Mouse (Mus musculus) CD4-positive, CD25-positive, alpha-beta regulatory T cell, adult 4 months (primary cell): ENCODE measurements around the gene Fam186a. TPM values are rescaled to one million over a fixed set of nuclear protein-coding genes. Genes with fewer than 3 reads are reported as not detected.
"Not testable (repeated sequence)": the region's sequence is repeated elsewhere in the genome, so short reads cannot be mapped to it uniquely, and the experiment has no call there.

Source experiments
- ATAC-seq: one replicate; pipeline ENCODE4 v1.8.0; 2017
- polyA plus RNA-seq, 2 experiments: library from polyadenylated mRNA; unstranded; fragments of 100-300 nt; shearing (Covaris generic); gene quantifications; one replicate each; pipeline ENCODE4 v1.2.1; 2017

The Fam186a gene
- polyA plus RNA-seq, 2 experiments from 2014 or later, result not detected

DNA sequence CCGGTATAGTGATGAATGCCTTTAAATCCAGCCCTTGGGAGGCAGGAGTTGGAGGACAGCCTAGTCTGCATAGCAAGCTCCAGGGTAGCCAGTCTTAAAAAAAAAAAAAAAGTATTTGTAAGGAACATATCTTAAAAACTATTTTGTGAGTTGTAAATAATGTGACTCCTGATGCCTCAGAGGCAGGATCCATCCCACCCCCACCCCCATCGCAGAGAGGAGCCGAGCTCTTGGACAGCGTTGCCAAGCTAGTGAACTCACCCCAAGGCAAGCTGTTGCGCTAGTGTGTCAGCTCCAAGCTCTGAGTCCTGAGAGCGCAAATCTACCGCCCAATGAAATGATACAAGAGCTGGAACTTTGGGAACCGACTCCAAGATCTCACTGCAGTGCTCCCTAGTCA lies 35.6 kb downstream of the Fam186a start:
- ATAC-seq, result no peak

DNA sequence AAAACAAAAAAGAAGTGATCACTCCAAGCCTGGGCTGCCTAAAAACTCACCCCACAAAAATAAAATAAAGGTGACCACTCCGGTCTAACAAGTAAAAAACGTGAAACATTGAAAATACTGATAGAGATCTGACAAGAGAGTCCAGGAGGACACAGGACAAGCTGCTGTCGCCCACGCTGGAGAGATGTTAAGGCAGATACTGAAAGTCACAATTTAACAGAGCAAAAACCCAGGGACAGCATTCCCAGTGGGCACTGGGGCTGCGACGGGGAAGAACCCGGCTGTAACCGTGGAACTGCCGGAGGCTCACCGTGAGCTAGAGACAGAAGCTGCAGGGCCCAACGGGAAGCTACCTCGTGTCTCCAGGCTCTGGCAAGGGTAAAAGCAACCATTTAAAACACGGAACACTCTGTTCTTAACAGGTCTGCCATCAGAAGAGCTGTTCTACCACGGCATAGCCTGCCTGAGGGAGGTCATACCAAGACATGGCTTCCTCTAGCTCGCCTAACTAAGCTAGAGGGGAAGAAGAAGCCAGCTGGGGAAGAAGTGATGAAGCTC lies 47.2 kb downstream of the Fam186a start:
- ATAC-seq, result no peak

DNA sequence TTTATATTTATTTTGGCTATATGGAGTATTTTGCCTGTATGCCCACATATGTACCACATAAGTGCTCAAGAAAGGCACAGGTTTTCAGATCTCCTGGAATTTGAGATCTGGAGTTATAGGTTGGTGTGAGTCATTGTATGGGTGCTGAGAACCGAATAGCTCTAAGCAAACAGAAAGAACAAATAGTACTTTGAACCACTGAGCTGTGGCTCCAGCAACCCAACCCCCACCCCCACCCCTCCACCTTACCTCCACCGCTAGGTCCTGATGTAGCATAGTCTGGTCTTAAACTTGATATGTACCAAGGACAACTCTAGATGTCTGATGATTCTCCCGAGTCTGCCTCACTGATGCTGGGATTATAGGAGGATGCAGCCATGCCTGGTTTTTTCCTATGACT lies 49.6 kb downstream of the Fam186a start:
- ATAC-seq, result no peak

DNA sequence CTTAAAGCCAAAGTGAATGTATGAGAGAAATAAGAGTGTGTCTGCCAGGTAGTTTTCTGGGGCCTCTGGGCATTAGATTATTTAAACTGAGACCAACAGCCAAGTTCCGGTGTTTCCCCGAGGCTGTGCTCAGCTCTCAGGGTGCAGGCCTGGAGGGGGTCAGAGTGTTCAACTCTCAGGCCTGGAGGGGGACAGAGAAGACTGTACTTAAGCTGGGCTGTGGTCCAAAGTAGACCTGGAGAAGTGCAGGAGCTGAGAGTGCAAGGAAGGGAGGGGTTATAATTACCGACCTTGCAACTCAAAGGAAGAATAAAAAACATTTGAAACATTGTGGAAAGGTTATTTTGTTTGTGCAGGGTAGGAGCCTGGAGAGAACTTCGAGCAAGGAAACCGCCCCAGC lies 52.2 kb downstream of the Fam186a start:
- ATAC-seq, result no peak

DNA sequence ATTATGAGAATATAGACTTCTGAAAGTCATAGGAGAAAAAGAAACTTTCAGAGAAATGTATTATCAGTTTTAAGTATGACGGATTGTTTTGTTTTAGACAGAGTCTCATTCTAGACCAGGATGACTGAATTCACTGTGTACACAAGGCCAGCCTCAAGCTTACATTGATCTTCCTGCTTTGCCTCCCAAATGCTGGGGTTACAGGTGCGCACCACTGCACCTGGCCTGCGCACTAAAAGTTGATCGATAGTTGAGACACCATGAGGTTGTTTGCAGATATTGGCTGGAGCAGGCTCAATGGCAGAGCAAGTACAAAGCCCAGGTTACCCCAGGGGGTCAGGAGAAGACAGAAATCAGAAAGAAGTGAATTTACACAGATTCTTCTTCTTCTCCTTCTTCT lies 55.1 kb downstream of the Fam186a start:
- ATAC-seq, result no peak

DNA sequence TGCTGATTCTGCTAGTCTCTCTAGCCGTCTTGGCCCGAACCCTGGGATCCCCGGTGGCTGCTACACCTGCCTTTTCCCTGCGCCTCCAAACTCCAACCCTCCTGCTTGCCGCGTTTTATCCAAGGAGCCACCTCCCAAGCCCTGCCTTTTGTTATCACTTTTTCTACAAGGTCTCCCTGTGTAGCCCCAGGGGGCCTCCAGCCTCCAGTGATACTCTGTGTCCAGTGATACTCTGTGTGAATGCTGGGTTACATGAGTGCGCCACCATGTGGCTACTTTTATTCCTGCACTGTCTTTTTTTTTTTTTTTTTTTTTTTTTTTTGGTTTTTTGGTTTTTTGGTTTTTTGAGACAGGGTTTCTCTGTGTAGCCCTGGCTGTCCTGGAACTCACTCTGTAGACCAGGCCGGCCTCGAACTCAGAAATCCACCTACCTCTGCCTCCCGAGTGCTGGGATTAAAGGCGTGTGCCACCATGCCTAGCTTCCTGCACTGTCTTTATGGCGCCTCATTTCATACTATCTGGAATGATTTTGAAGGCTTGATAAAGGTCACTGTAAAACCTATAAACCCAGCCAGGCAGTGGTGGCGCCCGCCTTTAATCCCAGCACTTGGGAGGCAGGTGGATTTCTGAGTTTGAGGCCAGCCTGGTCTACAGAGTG lies 57.4 kb downstream of the Fam186a start:
- ATAC-seq, result not testable (repeated sequence)

DNA sequence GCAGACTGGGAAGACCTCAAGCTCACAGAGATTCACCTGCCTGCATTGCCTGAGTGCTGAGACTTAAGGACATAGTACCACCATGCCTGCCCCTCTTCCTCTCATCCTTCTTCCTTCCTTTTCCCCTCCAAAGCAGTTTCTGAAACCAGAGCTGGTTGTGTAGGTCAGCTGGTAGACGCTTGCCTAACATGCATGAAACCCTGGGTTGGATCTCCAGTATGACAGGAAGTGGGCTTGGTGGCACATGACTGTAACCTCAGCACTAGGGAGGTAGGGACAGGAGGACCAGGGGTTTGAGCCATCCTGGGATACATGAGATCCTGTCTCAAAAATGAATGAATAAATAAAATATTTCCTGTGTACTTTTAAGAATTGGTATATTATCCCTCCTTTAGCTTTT lies 59.3 kb downstream of the Fam186a start:
- no peak for ATAC-seq

DNA sequence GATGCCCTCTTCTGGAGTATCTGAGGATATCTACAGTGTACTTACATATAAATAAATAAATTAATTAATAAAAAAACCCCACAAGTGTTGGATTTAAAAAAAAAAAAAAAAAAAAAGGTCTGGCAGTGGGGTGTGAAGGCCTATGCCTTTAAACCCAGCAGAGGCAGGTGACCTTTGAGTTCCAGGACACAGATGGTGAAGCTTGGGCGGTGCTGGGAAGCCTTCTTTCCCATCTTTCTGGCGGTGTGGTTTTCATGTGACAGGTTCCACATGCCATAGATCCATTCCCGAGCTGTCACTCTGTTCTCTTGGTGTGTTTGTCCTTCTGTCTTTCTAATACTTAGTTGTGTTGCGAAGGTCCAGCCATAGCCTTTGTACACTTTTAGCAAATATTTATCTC lies 59.8 kb downstream of the Fam186a start:
- no peak for ATAC-seq

DNA sequence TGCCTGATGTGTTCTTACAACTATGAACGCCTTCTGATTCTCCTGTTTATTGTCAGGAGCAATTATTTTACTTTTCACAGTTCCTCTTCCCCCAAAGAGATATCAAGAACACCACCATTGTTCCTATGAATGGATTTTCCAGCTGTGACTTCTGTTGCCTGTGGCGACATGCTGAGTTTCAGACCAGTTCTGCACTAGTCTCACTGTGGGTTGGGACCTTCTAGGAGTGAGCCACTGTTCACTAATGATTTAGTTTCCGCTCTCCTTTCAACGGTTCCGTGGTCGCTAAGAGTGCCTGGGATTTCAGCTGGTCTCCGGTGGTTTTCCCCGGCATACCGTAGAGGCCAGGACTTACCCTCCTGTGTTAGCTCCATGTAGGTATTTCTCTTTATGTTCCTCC lies 62.0 kb downstream of the Fam186a start:
- no peak for ATAC-seq

DNA sequence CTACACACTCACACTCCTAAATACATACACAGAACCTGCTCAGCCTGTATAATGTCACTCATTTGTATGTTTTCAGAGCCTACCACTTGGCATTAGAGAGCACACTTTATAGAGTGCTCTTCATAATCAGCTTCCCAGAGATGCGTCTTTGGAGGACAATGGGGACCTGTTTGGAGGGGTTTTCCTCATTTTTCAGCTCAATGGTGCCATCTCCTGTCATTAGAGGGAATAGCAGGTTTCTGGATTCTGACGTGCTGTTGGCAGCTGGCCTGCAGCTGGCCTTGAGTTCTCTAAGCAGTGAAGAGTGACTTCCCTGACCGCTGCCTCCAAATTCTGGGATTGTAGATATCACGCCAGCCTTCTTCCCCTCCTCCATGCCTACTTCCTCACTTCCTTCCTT lies 62.5 kb downstream of the Fam186a start:
- no peak for ATAC-seq

DNA sequence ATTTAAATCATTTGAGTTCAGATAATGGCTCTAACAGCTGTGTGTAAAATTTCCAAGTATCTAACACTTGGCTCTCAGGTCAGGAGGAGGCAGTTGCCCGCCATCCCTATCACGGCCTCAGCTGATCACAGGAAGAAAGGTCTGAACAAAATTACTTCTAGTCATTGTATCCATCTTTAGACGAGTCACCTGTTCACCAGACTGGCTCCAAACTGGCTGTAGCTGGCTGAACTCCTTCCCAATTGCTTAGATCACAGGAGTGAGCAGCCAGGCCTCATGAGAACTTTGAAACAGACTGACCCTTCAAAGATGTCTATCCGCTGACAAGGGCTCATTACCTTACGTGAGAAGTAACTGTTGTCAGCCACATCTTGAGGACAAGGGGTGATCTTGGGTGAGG lies 63.6 kb downstream of the Fam186a start:
- no peak for ATAC-seq

DNA sequence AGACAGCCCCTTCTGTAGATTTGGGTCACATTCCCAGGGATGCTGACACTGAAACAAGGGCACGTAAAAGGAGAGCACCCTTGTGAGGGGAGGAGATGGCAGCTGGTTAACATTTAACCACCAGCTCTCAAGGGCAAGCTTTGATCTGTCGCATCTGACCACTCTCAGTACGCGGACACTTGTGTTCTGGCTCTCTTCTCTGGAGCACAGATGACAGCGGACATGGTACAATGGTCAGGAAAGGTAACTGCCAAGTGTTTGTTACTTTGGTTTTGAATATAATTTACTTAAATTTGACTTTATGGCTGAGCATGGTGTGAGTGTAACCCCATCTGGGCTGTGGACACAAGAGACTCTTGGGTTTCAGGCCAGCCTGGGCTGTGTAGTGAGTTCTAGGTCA lies 64.1 kb downstream of the Fam186a start:
- no peak for ATAC-seq

DNA sequence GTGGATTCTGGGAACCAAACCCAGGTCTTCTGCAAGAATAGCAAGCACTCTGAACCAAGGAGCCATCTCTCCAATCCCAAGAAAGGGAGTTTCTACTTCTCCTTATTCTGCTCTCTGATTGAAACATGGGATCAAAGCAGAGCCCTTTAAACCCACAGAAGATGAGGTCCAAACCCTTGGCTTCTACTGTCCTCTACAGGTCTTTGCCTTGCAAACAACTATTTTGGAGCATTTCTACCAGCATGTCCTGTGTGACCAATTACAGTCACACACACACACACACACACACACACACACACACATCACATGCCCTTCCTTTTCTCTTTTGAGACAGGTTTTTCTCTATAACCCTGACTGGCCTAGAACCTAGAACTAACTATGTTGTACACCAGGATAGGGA lies 70.2 kb downstream of the Fam186a start:
- ATAC-seq, result no peak

DNA sequence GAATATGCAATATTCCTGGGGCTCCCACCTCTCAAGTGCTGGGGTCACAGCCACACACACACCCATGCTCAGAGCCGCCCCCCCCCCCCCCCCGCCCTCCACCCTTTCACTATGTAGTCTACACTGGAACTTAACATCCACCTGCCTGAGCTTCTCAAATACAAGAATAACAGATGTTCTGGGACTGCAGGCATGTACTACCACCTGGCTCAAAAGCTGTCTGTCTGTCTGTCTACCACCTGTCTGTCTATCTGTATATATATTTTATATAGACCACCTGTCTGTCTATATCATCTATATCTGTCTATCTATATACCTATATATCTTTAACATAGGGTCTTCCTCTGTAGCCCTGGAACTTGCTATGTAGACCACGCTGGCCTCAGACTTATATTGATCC lies 75.5 kb downstream of the Fam186a start:
- ATAC-seq, result no peak

DNA sequence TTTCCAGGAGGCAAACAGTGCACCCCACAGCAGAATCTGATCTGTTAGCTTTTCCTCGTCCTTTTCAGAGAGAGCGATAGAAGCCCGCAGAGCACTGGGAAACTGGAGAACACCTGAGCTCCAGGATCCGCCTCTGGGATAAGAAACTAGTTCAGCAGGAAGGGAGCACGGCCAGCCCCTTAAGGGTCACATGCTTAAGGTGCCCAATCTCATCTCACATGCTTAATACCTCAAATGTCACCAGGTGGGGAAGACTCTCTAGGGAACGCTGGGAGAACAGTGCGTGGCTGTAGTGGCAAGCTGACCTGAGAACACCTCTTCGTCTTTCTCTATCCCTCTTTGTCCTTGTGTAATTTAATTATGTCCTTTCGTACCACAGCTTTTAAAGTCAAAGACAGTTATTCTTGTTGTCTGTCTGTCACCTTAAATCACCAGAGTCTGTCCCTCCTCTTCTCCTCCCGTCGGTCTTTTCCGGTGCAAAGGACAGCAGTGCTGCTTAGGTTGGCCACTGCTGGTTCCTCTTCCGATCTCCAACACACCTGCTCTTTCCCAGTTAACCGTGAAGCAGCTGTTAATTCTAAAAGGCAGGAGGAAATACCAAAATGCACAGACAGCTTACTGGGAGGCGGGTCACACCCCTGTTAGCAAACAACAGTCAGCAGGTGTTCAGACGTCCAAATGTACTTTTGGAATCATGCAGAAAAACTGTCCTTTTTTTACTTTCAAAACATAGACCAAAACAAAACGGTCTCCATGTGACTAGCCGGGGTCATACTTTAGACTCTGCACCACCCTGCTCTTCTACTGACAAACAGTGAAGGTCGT lies 76.2 kb downstream of the Fam186a start:
- peak; percentile 26 for ATAC-seq

DNA sequence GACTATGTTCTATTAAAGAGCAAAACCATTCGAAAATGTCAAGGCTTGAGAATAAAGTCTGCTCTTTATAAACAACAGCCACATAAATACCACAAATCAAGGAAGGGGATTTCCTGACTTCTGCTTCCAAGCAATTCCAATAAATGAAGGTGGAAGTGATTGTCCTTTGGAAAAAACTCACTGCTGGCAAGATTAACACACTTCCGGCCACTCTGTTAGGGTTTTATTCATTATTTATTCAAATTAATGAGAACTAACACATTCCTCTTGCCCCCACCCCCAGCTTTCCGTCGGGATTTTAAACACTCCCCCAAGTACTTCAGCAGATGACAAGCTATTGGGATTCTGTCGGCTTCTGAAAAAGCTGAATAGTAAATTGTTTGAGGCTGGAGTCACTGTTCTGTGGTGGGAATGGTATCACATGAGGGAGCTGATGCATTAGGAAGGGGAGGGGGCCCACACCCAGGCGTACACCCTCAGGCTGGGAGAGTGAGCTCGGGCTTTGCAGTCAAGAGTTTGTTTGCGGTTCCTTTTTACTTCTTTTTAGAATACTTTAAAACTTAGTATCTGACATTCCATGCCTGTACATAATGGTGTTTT lies 77.5 kb downstream of the Fam186a start:
- ATAC-seq, result no peak

DNA sequence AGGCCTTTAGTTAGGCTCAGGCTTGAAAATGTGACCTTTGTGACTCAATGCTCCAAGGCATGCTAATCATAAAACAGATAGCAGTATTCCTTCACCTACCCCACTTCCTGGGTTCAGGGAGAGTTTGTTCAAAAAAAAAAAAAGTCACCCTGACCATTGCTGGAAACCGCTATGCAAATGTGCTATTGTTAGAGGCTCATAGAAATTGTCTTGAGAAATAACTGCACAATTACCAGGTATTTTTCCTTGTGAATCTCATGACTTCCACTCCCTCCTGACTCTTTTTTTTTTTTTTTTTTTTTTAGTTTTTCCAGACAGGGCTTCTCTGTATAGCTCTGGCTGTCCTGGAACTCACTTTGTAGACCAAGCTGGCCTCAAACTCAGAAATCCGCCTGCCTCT lies 79.7 kb downstream of the Fam186a start:
- not testable (repeated sequence) for ATAC-seq

DNA sequence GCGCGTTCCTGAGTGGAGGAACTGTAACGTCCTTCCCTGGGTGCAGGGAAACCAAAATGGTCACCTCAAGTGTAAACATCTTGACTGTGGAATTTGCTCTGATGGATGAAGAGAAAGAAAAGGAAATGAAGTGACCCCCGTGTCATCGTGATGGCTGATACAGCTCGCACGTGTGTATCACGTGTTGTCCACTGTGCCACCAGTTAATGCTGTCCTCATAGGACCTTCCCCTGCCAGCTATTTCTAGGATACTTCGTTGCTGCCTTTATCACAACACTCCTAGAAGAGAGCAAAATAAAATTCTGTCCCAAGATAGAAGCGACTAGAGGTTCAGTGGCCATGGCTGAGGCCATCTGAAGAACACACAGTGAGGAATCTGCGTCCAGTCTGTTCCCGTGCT lies 82.8 kb downstream of the Fam186a start:
- ATAC-seq, result no peak

DNA sequence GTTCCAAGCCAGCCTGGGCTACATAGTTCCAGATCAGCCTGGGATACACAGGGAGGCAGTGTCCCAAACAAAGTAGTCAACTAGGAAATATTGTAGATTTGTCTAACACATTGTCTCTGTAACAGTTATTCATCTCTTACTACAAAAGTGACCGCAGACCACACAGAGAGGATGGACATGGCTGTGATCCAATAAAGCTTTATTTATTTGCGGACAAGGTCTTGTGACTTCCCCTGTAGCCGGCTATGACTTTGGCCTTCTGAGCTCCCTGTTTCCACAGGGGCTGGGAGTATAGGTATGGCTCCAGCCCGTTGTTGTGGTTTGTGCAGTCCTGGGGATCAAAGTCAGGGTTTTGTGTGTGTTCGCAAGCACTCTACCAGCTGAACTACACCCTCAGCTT lies 88.3 kb downstream of the Fam186a start:
- ATAC-seq, result no peak

DNA sequence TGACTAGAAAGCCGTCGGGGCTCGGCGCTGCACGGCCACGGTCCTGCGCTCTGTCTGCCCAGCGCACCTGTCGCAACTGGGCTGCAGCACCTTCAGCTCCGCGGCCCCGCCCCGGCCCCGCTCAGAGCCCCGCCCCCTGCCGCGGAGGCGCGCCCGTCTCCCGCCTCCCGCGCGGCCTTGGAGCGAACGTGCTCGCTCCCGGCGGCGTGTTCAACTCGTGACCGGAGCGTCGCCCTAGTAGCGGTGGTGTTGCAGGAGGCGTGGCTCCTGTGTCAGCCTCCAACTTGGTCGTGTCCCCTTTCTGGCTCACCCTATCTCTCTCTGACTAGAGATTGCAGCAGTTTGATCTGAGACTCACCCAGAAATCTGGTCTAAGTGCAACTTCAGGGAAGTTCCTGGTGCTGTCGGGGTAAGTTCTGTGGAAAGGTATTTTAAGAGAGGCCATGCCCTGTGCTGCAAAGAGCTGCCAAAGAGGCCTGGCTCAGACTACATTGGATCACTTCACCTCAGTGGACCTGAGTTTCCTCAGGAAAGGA lies 91.5 kb downstream of the Fam186a start, which contains the start of gene Lima1:
Lima1 (minus strand) TSS at position 123 of the 536 bp plus-strand sequence.
- peak; percentile 98 for ATAC-seq

DNA sequence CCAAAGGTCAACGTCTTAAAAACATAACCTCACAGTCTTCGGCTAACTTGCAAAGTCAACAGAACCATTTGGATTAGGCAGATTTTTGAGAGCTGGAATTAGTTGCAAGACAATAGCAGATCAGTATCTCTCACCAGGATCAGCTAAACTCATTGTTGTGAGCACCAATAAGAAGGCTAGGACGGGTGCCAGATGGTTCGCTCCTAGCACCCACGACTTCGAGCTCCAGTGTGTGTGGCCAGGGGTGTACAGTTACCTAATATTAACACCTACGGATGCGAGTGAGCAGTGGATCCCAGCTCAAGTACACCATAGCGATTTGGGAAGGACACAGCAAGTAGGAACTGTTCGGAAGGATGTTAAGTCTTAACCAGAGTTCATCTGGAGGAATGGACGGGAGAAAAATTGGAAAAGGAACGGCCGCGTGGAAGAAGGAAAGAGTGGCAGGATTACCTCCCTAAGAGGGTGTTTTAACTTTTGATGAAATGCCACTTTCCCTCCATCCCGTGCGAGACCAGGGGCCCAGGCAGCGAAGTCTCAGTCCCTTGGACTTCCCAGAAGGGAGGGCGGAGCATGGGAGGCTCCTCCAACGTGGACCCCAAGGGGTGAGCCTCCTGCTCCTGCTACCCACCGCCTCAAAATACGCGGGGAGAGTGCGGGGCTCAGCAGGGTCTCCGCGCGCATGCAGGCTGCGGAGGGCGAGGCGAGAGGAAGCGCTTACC lies 92.1 kb downstream of the Fam186a start:
- ATAC-seq, result peak; percentile 32

DNA sequence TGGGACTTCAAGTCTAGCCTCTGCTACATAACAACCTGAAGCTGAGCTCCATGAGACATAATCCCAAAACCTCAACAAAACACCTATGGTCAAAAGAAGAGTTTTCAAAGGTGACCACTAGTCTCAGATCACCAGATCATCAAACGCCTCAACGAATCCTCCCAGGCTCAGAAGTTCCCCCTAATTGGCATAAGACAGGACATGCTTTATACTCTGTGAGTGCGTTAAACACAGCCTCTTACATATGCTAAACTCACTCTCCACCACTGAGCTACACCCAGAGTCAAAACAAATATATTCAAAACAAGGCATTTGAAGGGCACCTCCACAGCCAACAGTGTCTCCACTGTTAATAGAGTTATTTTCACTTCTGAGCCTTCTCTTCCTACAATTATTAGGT lies 94.3 kb downstream of the Fam186a start:
- ATAC-seq, result no peak
